Mouse (Mus musculus) neural tube, embryonic 13.5 days (tissue): Measurements from ENCODE around the gene Tcf21. TPM values are rescaled to one million over a fixed set of nuclear protein-coding genes. Genes with fewer than 3 reads are reported as not detected.
A peak's percentile ranks its signal among the peaks of the same experiment; 100 is the strongest.

ENCODE experiments used
- ATAC-seq: fragments of 200-750 bp; cut with Nextera tagmentation; 2 replicates; pipeline ENCODE4 v1.8.0; 2017; ENCODE audit warnings: low read depth, mild to moderate bottlenecking, moderate TSS enrichment, moderate library complexity
- H3K27ac ChIP-seq: fragments of 300-500 bp; sonication (generic); replicated peaks from 2 replicates; pipeline ENCODE4 v1.5.1; 2015; ENCODE audit warnings: moderate library complexity, mild to moderate bottlenecking, inconsistent platforms
- H3K27me3 ChIP-seq: fragments of 300-500 bp; sonication (generic); 2 replicates; pipeline ENCODE4 v1.6.1; 2015; ENCODE audit warnings: mild to moderate bottlenecking, inconsistent platforms
- H3K36me3 ChIP-seq: fragments of 300-500 bp; sonication (generic); 2 replicates; pipeline ENCODE4 v1.6.1; 2015; ENCODE audit warnings: mild to moderate bottlenecking, inconsistent platforms
- H3K4me1 ChIP-seq: fragments of 300-500 bp; sonication (generic); replicated peaks from 2 replicates; pipeline ENCODE4 v1.6.1; 2015; ENCODE audit warnings: inconsistent platforms
- H3K4me2 ChIP-seq: fragments of 300-500 bp; sonication (generic); 2 replicates; pipeline ENCODE4 v1.6.1; 2015; ENCODE audit warnings: inconsistent platforms, mild to moderate bottlenecking, moderate library complexity
- H3K4me3 ChIP-seq: fragments of 300-500 bp; sonication (generic); 2 replicates; pipeline ENCODE4 v1.5.1; 2015; ENCODE audit warnings: mild to moderate bottlenecking, inconsistent platforms
- H3K9ac ChIP-seq: fragments of 300-500 bp; sonication (generic); 2 replicates; pipeline ENCODE4 v1.6.1; 2015; ENCODE audit warnings: moderate library complexity, mild to moderate bottlenecking, inconsistent platforms
- H3K9me3 ChIP-seq: fragments of 300-500 bp; sonication (generic); 2 replicates; pipeline ENCODE4 v1.6.1; 2016; ENCODE audit warnings: inconsistent platforms
- WGBS: fragments of 180-500 bp; shearing (Covaris S2); methylation state at CpG from one replicate; pipeline ENCODE4 v1.1.7; 2015; 5-methylcytosine and 5-hydroxymethylcytosine counted together
- polyA plus RNA-seq: library from polyadenylated mRNA; unstranded; fragments of >200 nt; fragmentation: Nextera tagmentation; extraction: Ambion mirVana; gene quantifications from 2 replicates; pipeline ENCODE4 v1.2.1, GENCODE M21; 2015

Gene Tcf21
- polyA plus RNA-seq, 1 experiment from 2014 or later = 1.3 TPM

DNA sequence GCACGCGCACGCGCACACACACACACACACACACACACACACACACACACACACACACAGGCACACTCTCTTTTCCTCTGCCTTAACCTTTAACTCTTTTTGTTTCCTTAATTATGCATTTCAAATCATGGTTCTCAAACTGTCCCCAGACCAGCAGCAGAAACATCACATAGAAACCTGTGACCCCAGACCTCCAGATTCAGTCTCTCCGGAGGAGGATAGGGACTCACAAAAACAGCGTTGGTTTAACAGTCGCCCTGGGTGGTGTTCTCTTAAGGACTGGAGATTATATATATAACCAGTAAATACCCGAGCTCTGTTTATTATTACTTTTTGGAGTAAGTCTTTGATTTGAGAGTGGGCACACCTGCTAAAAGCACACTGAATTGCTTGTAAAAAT is 5.7 kb downstream of the Tcf21 start:
- H3K36me3 ChIP-seq = no peaks in the 10 kb centered on the region
- WGBS = 0% methylated on average over 4 of the region's 8 CpGs
- ATAC-seq = no peak

DNA sequence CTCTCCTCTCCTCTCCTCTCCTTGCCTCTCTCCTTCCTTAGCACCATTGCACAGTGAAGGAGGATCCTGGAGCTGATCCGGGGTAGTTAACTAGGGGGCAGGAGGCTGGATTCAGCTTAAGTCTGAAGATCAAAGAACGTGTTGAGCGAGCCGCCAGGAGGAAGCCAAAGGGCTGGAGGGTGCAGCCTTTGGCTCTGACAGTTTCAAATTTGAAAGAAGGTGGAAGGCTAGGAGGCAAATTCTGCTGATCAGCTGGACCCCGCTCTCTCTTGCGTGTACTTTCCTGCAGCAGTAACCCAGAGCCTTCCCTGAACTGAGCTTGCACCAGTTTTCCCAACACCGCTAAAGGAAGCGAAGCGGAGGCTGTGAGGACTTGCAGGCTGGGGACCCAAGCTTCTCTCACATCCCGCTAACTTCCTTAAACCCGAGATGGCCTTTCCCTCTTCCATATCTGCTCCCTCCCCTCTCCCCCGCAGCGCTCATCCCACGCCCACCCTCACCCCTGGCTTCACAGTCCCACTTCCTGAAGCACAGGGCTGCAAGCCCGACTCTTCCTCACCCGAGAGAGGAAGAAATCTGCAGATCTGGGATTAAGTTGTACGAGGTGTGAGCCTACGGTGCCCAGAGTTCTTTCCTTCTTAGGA is 6.5 kb downstream of the Tcf21 start:
- ATAC-seq = no peak
- Histone ChIP-seq H3K36me3 (no peaks in the 10 kb centered on the region), H3K9me3 (no peaks in the 10 kb centered on the region), H3K27ac (no peak overlapping the region), H3K4me3 (no peak overlapping the region), H3K4me1 (peaks cover 7% of the 10 kb centered on the region; the same call in 1 of the 2 replicates), H3K27me3 (peaks cover 86% of the 10 kb centered on the region), H3K9ac (no peak overlapping the region), H3K4me2 (no peak overlapping the region)
- WGBS = 1% methylated on average over 17 of the region's 18 CpGs

More for the DNA sequence above, 5.7 kb downstream of the Tcf21 start:
- Histone ChIP-seq H3K4me2 (no peak overlapping the region), H3K9me3 (no peaks in the 10 kb centered on the region), H3K9ac (no peak overlapping the region), H3K4me3 (no peak overlapping the region), H3K4me1 (peaks cover 11% of the 10 kb centered on the region), H3K27ac (no peak overlapping the region), H3K27me3 (peaks cover 89% of the 10 kb centered on the region)

DNA sequence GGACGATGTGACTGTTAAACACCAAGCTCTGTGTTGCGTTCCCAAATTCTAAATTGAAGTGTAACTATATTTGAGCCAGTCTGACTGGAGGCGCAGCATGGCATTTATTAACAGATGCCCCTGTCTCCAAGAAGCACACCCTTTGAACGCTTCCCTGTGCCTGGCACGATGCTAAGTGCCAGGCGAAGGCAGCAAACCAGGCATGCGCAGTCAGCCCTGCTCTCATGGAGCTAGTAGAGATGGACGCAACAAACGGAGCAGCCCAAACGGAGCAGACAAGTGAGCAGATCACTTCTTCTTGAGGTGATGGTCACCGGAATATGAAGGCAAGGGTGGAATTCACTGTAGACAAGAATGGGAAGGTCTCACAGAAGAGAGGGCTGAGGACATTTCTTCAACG is 8.1 kb downstream of the Tcf21 start:
- H3K9ac ChIP-seq = no peak overlapping the region
- WGBS = 9% methylated on average over 12 of the region's 12 CpGs
- H3K4me3 ChIP-seq = no peak overlapping the region
- ATAC-seq = no peak
- H3K9me3 ChIP-seq = no peaks in the 10 kb centered on the region
- H3K27me3 ChIP-seq = peaks cover 76% of the 10 kb centered on the region
- no peaks in the 10 kb centered on the region for H3K36me3 ChIP-seq
- peaks cover 7% of the 10 kb centered on the region; the same call in 1 of the 2 replicates for H3K4me1 ChIP-seq
- H3K27ac ChIP-seq = no peak overlapping the region
- no peak overlapping the region for H3K4me2 ChIP-seq

DNA sequence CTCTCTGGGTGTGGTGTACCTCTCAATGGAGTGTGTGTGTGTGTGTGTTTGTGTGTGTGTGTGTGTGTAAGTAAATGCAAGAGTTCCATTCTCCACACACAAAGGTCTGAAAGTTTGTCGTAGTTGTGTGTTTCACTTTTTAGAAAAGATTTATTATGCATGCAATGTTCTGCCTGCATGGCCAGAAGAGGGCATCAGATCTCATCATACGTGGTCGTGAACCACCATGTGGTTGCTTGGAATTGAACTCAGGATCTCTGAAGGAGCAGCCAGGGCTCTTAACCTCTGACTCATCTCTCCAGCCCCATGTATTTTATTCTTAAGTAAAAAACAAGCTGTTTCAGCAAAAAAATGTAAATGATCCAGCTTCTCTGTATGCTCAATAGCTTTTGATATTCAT is 37.3 kb downstream of the Tcf21 start:
- 51% methylated on average over 3 of the region's 3 CpGs for WGBS
- Histone ChIP-seq H3K36me3 (no peaks in the 10 kb centered on the region), H3K27me3 (no peaks in the 10 kb centered on the region), H3K4me3 (no peak overlapping the region), H3K4me1 (no peaks in the 10 kb centered on the region), H3K27ac (no peak overlapping the region), H3K9me3 (0 out of 2 replicates have a peak, but pooled peaks cover 2% of the 10 kb centered on the region), H3K9ac (no peak overlapping the region), H3K4me2 (no peak overlapping the region)
- ATAC-seq = no peak

DNA sequence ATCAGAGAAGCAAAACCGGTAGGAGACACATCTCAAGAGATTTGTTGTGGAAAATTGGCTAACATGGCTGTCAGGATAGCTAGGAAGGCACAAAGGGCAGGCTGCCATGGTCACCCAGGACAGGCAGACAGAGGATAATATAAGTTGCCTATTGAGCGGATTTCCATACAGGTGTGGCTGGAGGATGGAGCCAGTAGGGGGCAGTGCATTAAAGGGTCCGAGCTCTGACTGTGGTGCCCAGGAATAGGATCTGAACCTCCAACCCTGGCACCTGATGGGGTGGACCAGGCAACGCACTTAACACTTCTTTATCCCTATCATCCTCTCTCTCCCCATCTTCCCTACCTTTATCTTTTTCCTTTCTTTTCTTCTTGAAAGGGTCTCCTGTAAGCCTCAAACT is 38.5 kb downstream of the Tcf21 start:
- no peak for ATAC-seq
- Histone ChIP-seq H3K4me1 (no peaks in the 10 kb centered on the region), H3K4me3 (no peak overlapping the region), H3K27ac (no peak overlapping the region), H3K9ac (no peak overlapping the region), H3K36me3 (no peaks in the 10 kb centered on the region), H3K9me3 (no peaks in the 10 kb centered on the region), H3K27me3 (no peaks in the 10 kb centered on the region), H3K4me2 (no peak overlapping the region)
- 39% methylated on average over 4 of the region's 4 CpGs for WGBS

DNA sequence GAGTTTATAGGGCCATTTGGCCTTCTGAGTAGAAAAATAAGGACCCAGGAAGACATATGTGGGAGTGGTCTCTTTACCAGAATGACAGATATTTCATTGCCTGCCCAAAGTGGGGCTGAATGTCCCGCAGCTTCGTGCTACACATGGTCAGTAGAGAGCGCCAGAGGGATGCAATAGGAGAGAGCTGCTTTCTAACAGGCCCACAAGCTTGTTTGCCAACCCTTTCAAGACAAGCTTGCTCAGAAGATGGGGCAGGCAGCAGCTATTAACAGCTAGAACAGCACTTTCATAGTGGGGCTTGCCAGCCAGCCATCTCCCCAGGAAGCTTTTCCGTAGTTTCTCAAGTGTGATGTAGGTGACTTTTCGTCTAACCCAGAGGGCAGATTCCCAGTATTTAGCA is 42.0 kb downstream of the Tcf21 start:
- no peaks in the 10 kb centered on the region for H3K4me1 ChIP-seq
- no peak overlapping the region for H3K27ac ChIP-seq
- no peak overlapping the region for H3K4me2 ChIP-seq
- H3K27me3 ChIP-seq = no peaks in the 10 kb centered on the region
- H3K9ac ChIP-seq = no peak overlapping the region
- H3K4me3 ChIP-seq = no peak overlapping the region
- H3K9me3 ChIP-seq = no peaks in the 10 kb centered on the region
- WGBS = 17% methylated on average over 5 of the region's 5 CpGs
- ATAC-seq = no peak
- H3K36me3 ChIP-seq = no peaks in the 10 kb centered on the region

DNA sequence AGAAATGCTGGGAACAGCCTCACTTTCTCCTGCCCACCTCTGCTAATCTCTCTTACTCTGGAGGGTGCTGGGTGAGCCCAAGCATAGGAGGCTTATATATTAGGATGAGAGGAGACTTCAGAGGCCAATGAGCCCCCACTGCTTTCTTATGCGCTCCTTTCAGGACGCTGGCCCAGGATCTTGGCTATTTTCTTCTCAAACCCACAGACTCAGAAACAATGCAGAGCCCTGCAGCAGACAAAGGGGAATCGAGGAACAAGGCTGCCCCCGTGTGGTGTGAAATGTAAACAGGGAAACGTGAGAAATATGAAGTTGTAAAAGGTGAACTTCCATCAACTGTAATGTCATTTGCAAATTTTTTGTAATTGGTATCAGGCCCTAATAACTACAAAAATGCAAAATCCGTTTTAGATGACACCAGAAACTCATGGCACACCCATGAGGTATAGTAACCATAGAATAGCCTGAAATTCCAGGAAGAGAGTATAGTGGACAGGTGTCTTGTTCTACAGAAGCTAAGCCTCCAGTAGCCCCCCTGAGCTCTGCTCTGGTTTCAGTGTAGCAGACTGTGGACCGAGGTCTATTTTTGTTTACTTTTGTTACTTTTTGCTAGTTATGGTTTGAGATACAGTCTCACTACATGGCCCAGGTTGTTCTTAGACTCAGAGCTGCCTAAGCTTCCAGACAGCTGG is 43.8 kb downstream of the Tcf21 start:
- 9% methylated on average over 7 of the region's 7 CpGs for WGBS
- Histone ChIP-seq H3K4me2 (no peak overlapping the region), H3K27me3 (no peaks in the 10 kb centered on the region), H3K4me1 (no peaks in the 10 kb centered on the region), H3K27ac (no peak overlapping the region), H3K4me3 (no peak overlapping the region), H3K9ac (0 out of 2 replicates have a peak overlapping the region, but pooled peaks have one; percentile 31), H3K36me3 (no peaks in the 10 kb centered on the region), H3K9me3 (no peaks in the 10 kb centered on the region)
- peak; percentile 71; the same call in 1 of the 2 replicates for ATAC-seq

DNA sequence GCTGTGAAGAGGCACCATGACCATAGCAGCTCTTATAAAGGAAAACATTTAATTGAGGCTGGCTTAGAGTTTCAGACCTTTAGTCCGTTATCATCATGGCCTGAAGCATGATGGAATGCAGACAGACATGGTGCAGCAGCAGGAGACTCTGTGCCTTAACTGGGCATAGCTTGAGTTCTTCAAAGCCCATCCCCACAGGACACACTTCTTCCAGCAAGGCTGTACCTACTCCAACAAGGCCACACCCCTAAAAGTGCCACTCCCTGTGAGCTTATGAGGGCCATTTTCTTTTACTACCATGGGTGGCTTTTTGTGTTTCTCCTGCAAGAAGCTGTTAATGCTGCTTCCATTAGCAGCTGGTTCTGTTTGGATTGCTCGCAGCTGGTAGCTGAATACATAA is 44.5 kb downstream of the Tcf21 start:
- 71% methylated on average over 2 of the region's 2 CpGs for WGBS
- Histone ChIP-seq H3K4me3 (no peak overlapping the region), H3K9me3 (no peaks in the 10 kb centered on the region), H3K4me2 (no peak overlapping the region), H3K27me3 (no peaks in the 10 kb centered on the region), H3K4me1 (no peaks in the 10 kb centered on the region), H3K9ac (no peak overlapping the region), H3K36me3 (no peaks in the 10 kb centered on the region), H3K27ac (no peak overlapping the region)
- no peak for ATAC-seq

DNA sequence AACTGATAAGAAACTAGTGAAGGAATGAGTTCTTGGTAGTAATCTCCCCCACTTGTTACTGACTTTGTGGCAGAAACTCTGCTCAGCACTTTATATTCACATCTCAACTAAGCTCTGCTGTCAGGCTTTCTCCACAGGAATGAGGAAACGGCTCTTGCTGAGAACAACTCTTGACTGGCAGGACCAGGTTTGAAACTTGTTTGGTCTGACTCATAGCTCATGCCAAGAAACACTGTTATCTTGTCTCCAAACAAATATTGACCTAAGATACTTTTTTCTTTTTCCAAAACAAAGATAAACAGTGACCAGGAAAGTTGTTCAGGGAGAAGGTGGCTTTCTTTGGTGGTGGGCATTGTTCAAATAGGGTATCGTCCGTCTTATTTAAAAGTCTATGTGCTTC is 45.3 kb downstream of the Tcf21 start:
- Histone ChIP-seq H3K4me2 (no peak overlapping the region), H3K4me3 (no peak overlapping the region), H3K27me3 (no peaks in the 10 kb centered on the region), H3K4me1 (no peaks in the 10 kb centered on the region), H3K36me3 (no peaks in the 10 kb centered on the region), H3K9ac (no peak overlapping the region), H3K27ac (no peak overlapping the region), H3K9me3 (no peaks in the 10 kb centered on the region)
- WGBS = 90% methylated on average over 3 of the region's 3 CpGs
- ATAC-seq = no peak

Other genes with a start within 250 kb of the Tcf21 start
- gene Slc2a12, start 175.2 kb downstream of the Tcf21 start, polyA plus RNA-seq = 1.4 and 1.6 TPM in 2 replicates
- 101 and 109 TPM in 2 replicates for gene Tbpl1, start 88.2 kb downstream of the Tcf21 start, polyA plus RNA-seq